Mouse (Mus musculus) hindlimb bud, embryonic 11.5 days (tissue): ENCODE results near the gene Alcam.

Experiments
- DNase-seq: peaks from one replicate; pipeline ENCODE4 v3.0.0-alpha.2; 2012; ENCODE audit warnings: low read depth, low spot score; ENCODE audit errors: extremely low spot score

The Alcam gene

GRCm38 (mm10) chr16:52453971-52454514 is at the start of gene Alcam:
Gene Alcam (minus strand): TSS chr16:52454074.
- DNase-seq: no peak

- DNase-seq: no peak
Observed at GRCm38 (mm10) chr16:52498757-52499335, 45.0 kb upstream of the Alcam start.

- no peak for DNase-seq
Observed at GRCm38 (mm10) chr16:52490542-52490941, 36.7 kb upstream of the Alcam start.

- no peak for DNase-seq
Observed at GRCm38 (mm10) chr16:52474235-52474634, 20.4 kb upstream of the Alcam start.

DNA sequence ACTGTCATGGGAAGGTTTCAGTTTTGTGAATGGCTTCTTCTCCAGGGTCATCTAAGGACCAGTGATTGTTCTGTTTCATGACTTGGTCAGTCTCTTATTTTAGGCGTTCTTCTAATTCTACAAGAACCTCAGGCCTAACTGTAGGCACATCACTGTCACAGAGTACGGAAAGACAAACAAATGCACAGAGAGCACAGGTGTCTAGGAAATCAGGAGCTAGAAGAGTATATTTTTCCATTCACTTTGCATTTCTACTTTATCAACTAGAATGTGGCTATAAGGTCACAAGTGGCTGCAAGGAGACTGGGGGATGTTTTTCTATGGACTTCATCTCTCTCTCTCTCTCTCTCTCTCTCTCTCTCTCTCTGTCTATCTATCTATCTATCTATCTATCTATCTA is 19.2 kb upstream of the Alcam start:
- no peak for DNase-seq

- DNase-seq: no peak
Observed at GRCm38 (mm10) chr16:52472635-52473034, 18.8 kb upstream of the Alcam start.

GRCm38 (mm10) chr16:52472059-52472458 is 18.2 kb upstream of the Alcam start:
- DNase-seq: no peak

DNA sequence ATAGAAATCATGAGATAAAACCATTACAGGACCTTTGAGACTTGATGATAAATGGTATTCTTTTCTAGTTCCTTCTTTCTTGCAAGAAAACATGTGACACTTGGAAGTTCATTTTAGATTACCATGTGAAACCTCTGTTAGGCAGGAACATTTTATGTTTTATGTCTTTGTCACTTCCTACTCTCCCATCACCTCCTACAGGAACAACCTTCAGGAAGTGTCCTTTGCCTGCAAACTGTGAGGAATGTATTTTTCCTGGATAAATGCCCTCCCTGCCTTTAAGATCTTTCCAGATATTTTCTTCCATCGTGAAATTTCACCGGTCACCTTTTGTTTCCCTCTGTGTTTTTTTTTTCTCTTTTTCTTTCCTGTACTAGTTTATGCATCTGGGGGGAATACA is 17.0 kb upstream of the Alcam start:
- no peak for DNase-seq

GRCm38 (mm10) chr16:52470226-52470625 is 16.4 kb upstream of the Alcam start:
- DNase-seq: no peak

- no peak for DNase-seq
Observed at GRCm38 (mm10) chr16:52468426-52468825, 14.6 kb upstream of the Alcam start.

- DNase-seq: no peak
Observed at GRCm38 (mm10) chr16:52466770-52467169, 12.9 kb upstream of the Alcam start.

DNA sequence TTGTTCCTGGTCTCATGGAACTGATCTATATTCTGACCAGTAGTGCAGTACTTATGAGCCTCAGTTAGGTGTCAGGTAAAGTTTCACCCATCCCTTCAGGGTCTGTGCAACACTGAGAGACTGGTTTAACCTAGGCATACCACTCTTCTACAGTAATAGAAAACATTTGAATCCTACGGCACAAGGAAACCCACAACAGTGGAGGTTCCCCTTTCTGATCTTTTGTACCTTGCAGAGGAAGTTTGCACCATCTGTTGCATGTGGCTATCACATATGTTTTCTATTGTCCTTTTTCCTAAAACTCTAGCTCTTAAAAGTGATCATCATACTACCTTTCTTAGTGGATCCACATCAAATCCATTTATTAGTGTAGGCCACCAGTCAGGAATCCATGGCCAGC is 10.7 kb upstream of the Alcam start:
- DNase-seq: no peak

DNA sequence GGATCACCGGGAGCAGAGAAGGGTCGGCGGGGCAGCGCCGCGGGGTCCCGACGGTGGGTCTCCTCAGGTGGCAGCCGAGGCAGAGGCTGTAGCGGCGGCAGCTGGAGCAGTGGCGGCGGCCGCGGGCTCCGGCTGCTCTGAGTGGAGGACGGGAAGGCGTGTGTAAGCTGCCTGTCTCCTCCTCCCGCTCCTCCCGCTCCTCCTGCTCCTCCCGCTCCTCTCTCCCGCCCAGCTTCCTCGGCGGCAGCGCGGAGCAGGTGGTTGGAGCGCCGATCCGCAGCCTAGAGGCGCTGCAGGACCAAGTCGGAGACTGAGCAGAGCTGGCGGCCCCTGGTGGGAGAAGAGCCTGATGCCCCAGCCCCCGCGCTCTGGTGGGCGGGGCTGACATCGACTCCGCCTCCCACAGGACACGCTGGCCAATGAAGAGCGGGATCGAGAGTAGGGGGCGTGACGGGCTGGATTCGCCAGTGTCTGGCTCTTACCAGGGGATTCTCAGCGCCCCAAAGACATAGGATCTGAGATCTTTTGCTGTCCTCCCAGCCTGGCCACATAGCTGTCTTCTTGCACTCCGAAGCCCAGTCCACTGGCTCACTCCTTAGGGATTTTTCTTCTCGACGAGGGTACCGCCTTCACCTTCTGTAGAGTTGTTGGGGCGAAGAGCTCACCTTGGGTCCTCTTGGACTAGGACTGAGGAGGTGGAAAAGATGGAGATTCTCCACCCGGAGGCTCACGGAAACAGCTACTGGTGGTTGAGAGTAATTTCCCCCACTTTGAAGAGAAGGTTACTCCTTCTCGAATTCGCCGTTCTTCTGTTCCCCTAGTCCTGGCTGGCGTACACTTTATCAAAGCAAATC is 785 bp downstream of the Alcam start:
- no peak for DNase-seq

- no peak for DNase-seq
Observed at GRCm38 (mm10) chr16:52452477-52452831, 1.4 kb downstream of the Alcam start.

- no peak for DNase-seq
Observed at GRCm38 (mm10) chr16:52451786-52452476, 1.9 kb downstream of the Alcam start.

- no peak for DNase-seq
Observed at GRCm38 (mm10) chr16:52451101-52451785, 2.6 kb downstream of the Alcam start.

GRCm38 (mm10) chr16:52450245-52451100 is 3.4 kb downstream of the Alcam start:
- no peak for DNase-seq

DNA sequence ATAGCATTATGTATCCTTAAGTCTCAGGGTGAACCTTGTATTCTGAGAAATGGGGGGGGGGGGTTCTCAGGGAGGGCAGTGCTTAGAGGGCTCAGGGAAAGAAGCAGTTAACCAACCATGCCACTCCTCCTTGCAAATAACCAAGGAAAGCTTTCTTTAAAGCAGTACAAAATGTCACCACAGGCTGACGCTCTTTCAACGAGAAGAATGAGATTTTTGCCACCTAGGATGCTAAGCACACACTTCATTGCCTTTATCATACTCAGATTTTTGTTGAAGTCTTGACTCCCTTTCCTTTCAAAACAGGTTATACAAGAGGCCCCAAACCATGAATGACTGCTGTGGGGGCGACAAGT is 4.0 kb downstream of the Alcam start:
- DNase-seq: no peak

DNA sequence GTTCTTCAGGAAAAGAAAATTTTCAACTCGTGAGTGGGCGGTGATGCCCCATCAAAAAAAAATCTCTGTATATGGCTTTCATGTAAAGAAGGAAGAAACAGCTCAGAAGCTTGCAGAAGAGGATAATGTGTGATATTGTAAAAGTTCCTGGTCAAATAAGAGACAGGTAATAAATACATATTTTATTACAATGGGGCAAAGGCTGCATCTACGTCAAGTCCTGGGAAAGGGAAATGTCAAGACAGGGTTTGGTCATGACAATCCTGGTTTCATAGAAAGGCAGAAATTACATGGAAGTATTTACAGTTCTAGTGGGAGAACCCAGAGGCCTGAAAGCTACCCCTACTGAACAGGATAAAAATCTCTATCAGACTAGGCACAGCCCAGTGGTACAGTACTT is 7.9 kb downstream of the Alcam start:
- DNase-seq: no peak
